Mouse (Mus musculus): ENCODE data around the gene Myl6. TPM values are rescaled to one million over a fixed set of nuclear protein-coding genes. Genes with fewer than 3 reads are reported as not detected.

The Myl6 gene
- total RNA-seq (2021): 100 to 1,000 TPM; 357 to 392 TPM
- long read RNA-seq, experiment 1, transcript Myl6-206 (7 exons, 691 nt): minor isoform, 57 of 222 reads
- long read RNA-seq, experiment 1, transcript Myl6-202 (5 exons, 1,668 nt): minor isoform, 6 of 222 reads
- long read RNA-seq, experiment 1, transcript Myl6-201 (6 exons, 665 nt): major isoform, 106 of 222 reads
- long read RNA-seq, experiment 1, partial matches to known transcripts: 21 of 222 reads
- long read RNA-seq, experiment 1, other reads (novel, unspliced or antisense): 24 of 222 reads
- long read RNA-seq, experiment 2, transcript Myl6-206 (7 exons, 691 nt): minor isoform, 50 of 216 reads
- long read RNA-seq, experiment 2, transcript Myl6-209 (1 exons, 3,040 nt): minor isoform, 9 of 216 reads
- long read RNA-seq, experiment 2, transcript Myl6-201 (6 exons, 665 nt): major isoform, 100 of 216 reads
- long read RNA-seq, experiment 2, partial matches to known transcripts: 21 of 216 reads
- long read RNA-seq, experiment 2, other reads (novel, unspliced or antisense): 30 of 216 reads

- DNase-seq: peak; percentile 96 to 97
- intact Hi-C loops (cut with DNase I): no loop called here
Observed at GRCm38 (mm10) chr10:128493695-128494666, at the start of gene Myl6. TSS of gene Myl6 (minus strand) at chr10:128494145.

GRCm38 (mm10) chr10:128543100-128543499 is 49.2 kb upstream of the Myl6 start:
- intact Hi-C loops (cut with DNase I): no loop called here
- no peak for DNase-seq

- intact Hi-C loops (cut with DNase I): loop anchor here (5.0 kb wide), 1 partner anchor 131 kb away; no protein-coding TSS in a partner anchor
- no peak for DNase-seq
Observed at GRCm38 (mm10) chr10:128538340-128538870, 44.5 kb upstream of the Myl6 start.

- intact Hi-C loops (cut with DNase I): loop anchor here (1.0 to 5.0 kb wide), 2 partner anchors 78 to 129 kb away; no protein-coding TSS in a partner anchor
- peak; percentile 85 to 91 for DNase-seq
Observed at GRCm38 (mm10) chr10:128536266-128536940, 42.5 kb upstream of the Myl6 start.

GRCm38 (mm10) chr10:128535624-128536265 is 41.8 kb upstream of the Myl6 start:
- DNase-seq: no peak
- intact Hi-C loops (cut with DNase I): loop anchor here (1.0 to 5.0 kb wide), 3 partner anchors 15 to 128 kb away; no protein-coding TSS in a partner anchor

GRCm38 (mm10) chr10:128535206-128535605 is 41.3 kb upstream of the Myl6 start:
- intact Hi-C loops (cut with DNase I): loop anchor here (2.0 to 5.0 kb wide), 2 partner anchors 14 to 128 kb away; no protein-coding TSS in a partner anchor
- no peak for DNase-seq

GRCm38 (mm10) chr10:128526366-128527356 is 32.7 kb upstream of the Myl6 start:
- DNase-seq: no peak

GRCm38 (mm10) chr10:128525671-128526308 is 31.8 kb upstream of the Myl6 start, which contains the start of gene Esyt1:
TSS of gene Esyt1 (minus strand) at chr10:128525871.
- intact Hi-C loops (cut with DNase I): no loop called here
- peak; percentile 91 for DNase-seq

More at GRCm38 (mm10) chr10:128526366-128527356, 32.7 kb upstream of the Myl6 start:
- intact Hi-C loops (cut with DNase I): no loop called here

- peak; percentile 52 to 59 for DNase-seq
- intact Hi-C loops (cut with DNase I): no loop called here
Observed at GRCm38 (mm10) chr10:128524732-128525662, 31.1 kb upstream of the Myl6 start.

GRCm38 (mm10) chr10:128524111-128524731 is 30.3 kb upstream of the Myl6 start:
- DNase-seq: no peak
- intact Hi-C loops (cut with DNase I): no loop called here

GRCm38 (mm10) chr10:128522351-128522750 is 28.4 kb upstream of the Myl6 start:
- DNase-seq: no peak
- intact Hi-C loops (cut with DNase I): no loop called here

- intact Hi-C loops (cut with DNase I): loop anchor here (2.0 kb wide), 1 partner anchor 14 kb away; no protein-coding TSS in a partner anchor
- DNase-seq: no peak
Observed at GRCm38 (mm10) chr10:128520591-128520990, 26.6 kb upstream of the Myl6 start.

- peak; percentile 63 to 65 for DNase-seq
- intact Hi-C loops (cut with DNase I): no loop called here
Observed at GRCm38 (mm10) chr10:128518833-128519232, 24.9 kb upstream of the Myl6 start.

- DNase-seq: no peak
Observed at GRCm38 (mm10) chr10:128516677-128517076, 22.7 kb upstream of the Myl6 start.

GRCm38 (mm10) chr10:128516029-128516428 is 22.1 kb upstream of the Myl6 start:
- intact Hi-C loops (cut with DNase I): no loop called here
- no peak for DNase-seq

More at GRCm38 (mm10) chr10:128516677-128517076, 22.7 kb upstream of the Myl6 start:
- intact Hi-C loops (cut with DNase I): no loop called here

- intact Hi-C loops (cut with DNase I): no loop called here
- DNase-seq: no peak
Observed at GRCm38 (mm10) chr10:128515044-128515443, 21.1 kb upstream of the Myl6 start.

Measured in heart, postnatal 14 days (tissue).